Mouse (Mus musculus) CD4-positive, CD25-positive, alpha-beta regulatory T cell, adult 2 months (primary cell): ENCODE measurements around the gene Slc13a2.

ENCODE experiments used
- DNase-seq: peaks from one replicate; pipeline ENCODE4 v3.0.0-alpha.2; 2012; ENCODE audit warnings: low read depth, low spot score

Slc13a2 gene

DNA sequence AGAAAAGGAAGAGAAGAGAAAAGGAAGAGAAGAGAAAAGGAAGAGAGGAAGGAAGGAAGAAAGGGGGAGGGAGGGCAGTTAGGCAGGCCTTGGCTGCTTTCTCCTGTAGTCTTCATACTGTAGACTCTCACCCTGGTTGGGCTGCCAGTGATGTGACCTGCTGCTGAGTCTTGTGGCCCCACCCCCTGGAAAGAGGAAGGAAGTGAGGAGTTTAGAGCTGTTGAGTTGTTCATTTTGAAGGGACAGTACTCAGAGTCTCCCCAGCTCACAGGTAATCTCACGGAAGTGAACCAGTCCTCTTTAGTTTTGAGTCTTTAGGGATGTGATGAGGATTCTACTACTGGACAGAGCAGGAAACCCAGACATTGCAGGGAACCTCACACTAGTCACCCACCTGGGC is 68.9 kb downstream of the Slc13a2 start:
- peak; percentile 22 for DNase-seq

DNA sequence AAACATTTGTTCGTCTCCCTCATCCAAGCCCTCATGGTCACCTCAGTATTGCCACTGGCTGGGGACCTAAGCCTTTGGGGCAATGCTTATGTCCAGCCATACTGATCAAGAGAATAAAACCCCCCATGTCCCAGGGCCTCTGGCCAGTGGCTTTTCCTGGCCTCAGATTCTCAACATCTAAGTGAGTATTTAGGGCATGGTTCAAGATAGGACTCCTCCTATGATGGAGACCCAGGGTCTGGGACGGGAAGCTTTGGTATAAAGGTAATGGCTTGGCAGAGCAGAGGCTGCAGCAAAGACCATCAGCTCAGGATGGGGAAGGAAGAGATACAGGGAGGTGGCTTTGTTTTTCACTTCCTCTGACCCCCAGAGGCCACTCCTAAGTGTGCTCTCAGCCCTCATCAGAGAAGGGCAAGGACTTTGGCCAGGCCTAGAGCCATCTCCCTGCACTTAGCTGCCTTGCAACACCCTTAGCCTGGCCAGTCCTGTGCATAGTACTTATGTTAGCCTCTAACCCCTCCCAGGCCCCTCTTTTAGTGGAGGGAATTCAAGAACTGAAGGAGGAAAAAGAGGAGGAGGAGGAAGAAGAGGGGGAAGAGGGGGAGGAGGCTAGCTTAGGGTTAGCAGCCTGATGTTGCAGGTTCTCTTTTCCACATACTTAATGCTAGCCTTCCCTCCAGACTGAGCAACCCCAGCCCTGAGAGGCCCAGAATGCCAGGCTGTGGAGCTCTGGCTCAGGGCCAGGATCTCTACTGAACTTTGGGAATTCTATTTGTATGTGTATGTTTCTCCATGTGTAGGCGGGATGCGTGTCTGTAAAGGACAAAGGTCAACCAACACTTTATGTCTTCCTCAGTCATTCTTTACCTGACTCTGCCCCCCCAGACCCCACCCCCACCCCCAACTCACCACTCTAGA is 72.3 kb downstream of the Slc13a2 start:
- no peak for DNase-seq

DNA sequence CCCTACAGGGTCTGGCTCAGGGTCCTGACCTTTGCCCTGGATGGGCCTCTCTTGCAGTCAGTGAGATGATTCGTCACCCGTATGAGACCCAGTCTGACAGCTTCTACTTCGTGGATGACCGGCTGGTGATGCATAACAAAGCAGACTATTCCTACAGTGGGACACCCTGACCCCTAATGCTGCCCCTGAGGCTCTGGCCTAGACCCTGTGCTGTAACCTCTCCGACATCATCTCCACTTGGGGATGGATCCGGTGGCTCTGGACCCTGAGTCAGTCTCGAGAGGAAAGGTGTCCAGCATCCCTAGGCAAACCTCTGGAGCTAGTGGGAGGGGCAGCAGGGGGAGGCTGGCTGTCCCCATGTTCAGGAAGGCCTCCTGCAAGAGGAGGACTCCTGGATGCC is 73.5 kb downstream of the Slc13a2 start:
- no peak for DNase-seq

DNA sequence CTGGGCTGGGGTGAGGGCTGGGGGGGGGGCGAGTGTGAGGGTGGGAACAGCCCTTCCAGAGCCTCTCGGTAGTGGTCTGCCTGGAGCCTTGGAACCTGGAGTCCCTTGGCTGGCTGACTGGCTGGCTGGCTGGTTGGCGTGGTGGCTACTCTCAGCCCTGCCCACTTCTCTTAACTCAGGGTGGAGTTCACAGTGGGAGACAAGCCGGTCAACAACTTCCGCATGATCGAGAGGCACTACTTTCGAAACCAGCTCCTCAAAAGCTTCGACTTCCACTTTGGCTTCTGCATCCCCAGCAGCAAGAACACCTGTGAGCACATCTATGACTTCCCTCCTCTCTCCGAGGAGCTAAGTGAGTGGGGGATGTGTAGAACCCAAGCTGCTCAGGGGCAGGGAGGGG is 74.1 kb downstream of the Slc13a2 start:
- no peak for DNase-seq
